Mouse (Mus musculus): ENCODE results near the gene Ccl27a. TPM values are rescaled to one million over a fixed set of nuclear protein-coding genes. Genes with fewer than 3 reads are reported as not detected.
"Not testable (repeated sequence)": the region's sequence is repeated elsewhere in the genome, so short reads cannot be mapped to it uniquely, and the experiment has no call there.

The Ccl27a gene
- polyA plus RNA-seq, 1 experiment from 2014 or later = 241 TPM

- H3K9me3 ChIP-seq (ENCODE audit: control insufficient read depth, low read length); H3K27me3 ChIP-seq (ENCODE audit: control insufficient read depth, insufficient read depth, low read length); H3K4me3 ChIP-seq (replicated peaks; ENCODE audit: low read depth, low read length); DNase-seq; H3K27ac ChIP-seq (replicated peaks; ENCODE audit: low read depth, low read length); H3K36me3 ChIP-seq (ENCODE audit: control insufficient read depth, insufficient read depth, low read length); H3K4me1 ChIP-seq (ENCODE audit: control insufficient read depth, insufficient read depth, low read length); ATAC-seq (ENCODE audit: low FRiP score, low TSS enrichment); H3K4me2 ChIP-seq (ENCODE audit: low read length); H3K9ac ChIP-seq (replicated peaks; ENCODE audit: low read length): not testable (repeated sequence)
- 90% methylated on average over 10 of the region's 10 CpGs for WGBS
Measured at GRCm38 (mm10) chr4:41767301-41767700, 6.7 kb downstream of the Ccl27a start.

- not testable (repeated sequence) for H3K36me3 ChIP-seq (ENCODE audit: control insufficient read depth, insufficient read depth, low read length); H3K27me3 ChIP-seq (ENCODE audit: control insufficient read depth, insufficient read depth, low read length); ATAC-seq (ENCODE audit: low FRiP score, low TSS enrichment); H3K9me3 ChIP-seq (ENCODE audit: control insufficient read depth, low read length); H3K9ac ChIP-seq (replicated peaks; ENCODE audit: low read length); H3K4me3 ChIP-seq (replicated peaks; ENCODE audit: low read depth, low read length); H3K27ac ChIP-seq (replicated peaks; ENCODE audit: low read depth, low read length); DNase-seq; H3K4me2 ChIP-seq (ENCODE audit: low read length)
- peaks cover 19% of the 10 kb centered on the region for H3K4me1 ChIP-seq (ENCODE audit: control insufficient read depth, insufficient read depth, low read length)
- WGBS = 78% methylated on average over 4 of the region's 6 CpGs
Measured at GRCm38 (mm10) chr4:41763176-41763575, 10.9 kb downstream of the Ccl27a start.

GRCm38 (mm10) chr4:41762688-41763114 is 11.3 kb downstream of the Ccl27a start:
- not testable (repeated sequence) for H3K9me3 ChIP-seq (ENCODE audit: control insufficient read depth, low read length); H3K4me2 ChIP-seq (ENCODE audit: low read length); H3K27me3 ChIP-seq (ENCODE audit: control insufficient read depth, insufficient read depth, low read length); ATAC-seq (ENCODE audit: low FRiP score, low TSS enrichment); H3K4me3 ChIP-seq (replicated peaks; ENCODE audit: low read depth, low read length); H3K36me3 ChIP-seq (ENCODE audit: control insufficient read depth, insufficient read depth, low read length); H3K27ac ChIP-seq (replicated peaks; ENCODE audit: low read depth, low read length)
- 50% methylated on average over 8 of the region's 8 CpGs for WGBS
- H3K4me1 ChIP-seq (ENCODE audit: control insufficient read depth, insufficient read depth, low read length) = peaks cover 19% of the 10 kb centered on the region
- 0 out of 2 replicates have a peak overlapping the region, but pooled peaks have one; percentile 6 for H3K9ac ChIP-seq (replicated peaks; ENCODE audit: low read length)
- peak; percentile 42 for DNase-seq

GRCm38 (mm10) chr4:41762099-41762687 is 11.9 kb downstream of the Ccl27a start:
- Histone ChIP-seq H3K9ac (replicated peaks; ENCODE audit: low read length) (no peak overlapping the region), H3K9me3 (ENCODE audit: control insufficient read depth, low read length) (no peaks in the 10 kb centered on the region), H3K4me2 (ENCODE audit: low read length) (no peak overlapping the region), H3K27me3 (ENCODE audit: control insufficient read depth, insufficient read depth, low read length) (no peaks in the 10 kb centered on the region), H3K4me3 (replicated peaks; ENCODE audit: low read depth, low read length) (no peak overlapping the region), H3K4me1 (ENCODE audit: control insufficient read depth, insufficient read depth, low read length) (peaks cover 19% of the 10 kb centered on the region), H3K36me3 (ENCODE audit: control insufficient read depth, insufficient read depth, low read length) (peaks cover 10% of the 10 kb centered on the region), H3K27ac (replicated peaks; ENCODE audit: low read depth, low read length) (0 out of 2 replicates have a peak overlapping the region, but pooled peaks have one; percentile 22)
- ATAC-seq (ENCODE audit: low FRiP score, low TSS enrichment) = peak; percentile 31; the same call in 1 of the 2 replicates
- peak; percentile 28 for DNase-seq
- WGBS = 41% methylated on average over 8 of the region's 8 CpGs

- DNase-seq (no peak), ATAC-seq (ENCODE audit: low FRiP score, low TSS enrichment) (no peak)
- Histone ChIP-seq H3K9me3 (ENCODE audit: control insufficient read depth, low read length) (no peaks in the 10 kb centered on the region), H3K9ac (replicated peaks; ENCODE audit: low read length) (no peak overlapping the region), H3K4me2 (ENCODE audit: low read length) (no peak overlapping the region), H3K27ac (replicated peaks; ENCODE audit: low read depth, low read length) (peak overlapping the region; percentile 22; the same call in 1 of the 2 replicates), H3K4me3 (replicated peaks; ENCODE audit: low read depth, low read length) (no peak overlapping the region), H3K27me3 (ENCODE audit: control insufficient read depth, insufficient read depth, low read length) (no peaks in the 10 kb centered on the region), H3K36me3 (ENCODE audit: control insufficient read depth, insufficient read depth, low read length) (peaks cover 11% of the 10 kb centered on the region), H3K4me1 (ENCODE audit: control insufficient read depth, insufficient read depth, low read length) (peaks cover 19% of the 10 kb centered on the region)
Measured at GRCm38 (mm10) chr4:41761680-41762079, 12.4 kb downstream of the Ccl27a start.

- DNase-seq = no peak
- ATAC-seq (ENCODE audit: low FRiP score, low TSS enrichment) = no peak
Measured at GRCm38 (mm10) chr4:41760911-41761310, 13.1 kb downstream of the Ccl27a start.

GRCm38 (mm10) chr4:41760288-41760721 is 13.7 kb downstream of the Ccl27a start:
- peaks cover 24% of the 10 kb centered on the region for H3K4me1 ChIP-seq (ENCODE audit: control insufficient read depth, insufficient read depth, low read length)

More at GRCm38 (mm10) chr4:41760911-41761310, 13.1 kb downstream of the Ccl27a start:
- peak overlapping the region; percentile 32 for H3K4me3 ChIP-seq (replicated peaks; ENCODE audit: low read depth, low read length)
- H3K4me1 ChIP-seq (ENCODE audit: control insufficient read depth, insufficient read depth, low read length) = peaks cover 24% of the 10 kb centered on the region
- H3K9ac ChIP-seq (replicated peaks; ENCODE audit: low read length) = peak overlapping the region; percentile 58; the same call in 1 of the 2 replicates
- H3K4me2 ChIP-seq (ENCODE audit: low read length) = peak overlapping the region; percentile 54
- H3K36me3 ChIP-seq (ENCODE audit: control insufficient read depth, insufficient read depth, low read length) = peaks cover 11% of the 10 kb centered on the region
- no peaks in the 10 kb centered on the region for H3K9me3 ChIP-seq (ENCODE audit: control insufficient read depth, low read length)
- no peak overlapping the region for H3K27ac ChIP-seq (replicated peaks; ENCODE audit: low read depth, low read length)
- no peaks in the 10 kb centered on the region for H3K27me3 ChIP-seq (ENCODE audit: control insufficient read depth, insufficient read depth, low read length)
- WGBS = 90% methylated on average over 4 of the region's 4 CpGs

GRCm38 (mm10) chr4:41759656-41760287 is 14.3 kb downstream of the Ccl27a start:
- no peaks in the 10 kb centered on the region for H3K27me3 ChIP-seq (ENCODE audit: control insufficient read depth, insufficient read depth, low read length)
- no peak overlapping the region for H3K27ac ChIP-seq (replicated peaks; ENCODE audit: low read depth, low read length)
- peak overlapping the region; percentile 58 for H3K9ac ChIP-seq (replicated peaks; ENCODE audit: low read length)
- no peak for ATAC-seq (ENCODE audit: low FRiP score, low TSS enrichment)
- 40% methylated on average over 6 of the region's 6 CpGs for WGBS
- peak overlapping the region; percentile 54 for H3K4me2 ChIP-seq (ENCODE audit: low read length)
- peaks cover 11% of the 10 kb centered on the region for H3K36me3 ChIP-seq (ENCODE audit: control insufficient read depth, insufficient read depth, low read length)
- no peak for DNase-seq
- H3K9me3 ChIP-seq (ENCODE audit: control insufficient read depth, low read length) = no peaks in the 10 kb centered on the region
- H3K4me3 ChIP-seq (replicated peaks; ENCODE audit: low read depth, low read length) = peak overlapping the region; percentile 32
- peaks cover 24% of the 10 kb centered on the region for H3K4me1 ChIP-seq (ENCODE audit: control insufficient read depth, insufficient read depth, low read length)

More at GRCm38 (mm10) chr4:41760288-41760721, 13.7 kb downstream of the Ccl27a start:
- H3K27me3 ChIP-seq (ENCODE audit: control insufficient read depth, insufficient read depth, low read length) = no peaks in the 10 kb centered on the region
- 1% methylated on average over 15 of the region's 15 CpGs for WGBS
- peak overlapping the region; percentile 32 for H3K4me3 ChIP-seq (replicated peaks; ENCODE audit: low read depth, low read length)
- peak overlapping the region; percentile 58 for H3K9ac ChIP-seq (replicated peaks; ENCODE audit: low read length)
- no peaks in the 10 kb centered on the region for H3K9me3 ChIP-seq (ENCODE audit: control insufficient read depth, low read length)
- ATAC-seq (ENCODE audit: low FRiP score, low TSS enrichment) (peak; percentile 66; the same call in 1 of the 2 replicates), DNase-seq (peak; percentile 78)
- peak overlapping the region; percentile 54 for H3K4me2 ChIP-seq (ENCODE audit: low read length)
- no peak overlapping the region for H3K27ac ChIP-seq (replicated peaks; ENCODE audit: low read depth, low read length)
- peaks cover 11% of the 10 kb centered on the region for H3K36me3 ChIP-seq (ENCODE audit: control insufficient read depth, insufficient read depth, low read length)

Measured in midbrain, embryonic 14.5 days (tissue).